Mouse (Mus musculus) midbrain, postnatal 0 days (tissue): ENCODE data around the gene Thsd4. TPM values are rescaled to one million over a fixed set of nuclear protein-coding genes. Genes with fewer than 3 reads are reported as not detected.

Experiments
- ATAC-seq: fragments of 200-750 bp; cut with Nextera tagmentation; 2 replicates; pipeline ENCODE4 v1.8.0; 2017; ENCODE audit warnings: moderate number of reproducible peaks, mild to moderate bottlenecking, moderate TSS enrichment, moderate library complexity; ENCODE audit not compliant: low FRiP score
- DNase-seq: peaks from one replicate; pipeline ENCODE4 v3.0.0-alpha.2; 2015; ENCODE audit warnings: low spot score
- H3K27ac ChIP-seq: fragments of 300-500 bp; sonication (generic); 2 replicates; pipeline ENCODE4 v1.5.1; 2014; ENCODE audit warnings: low read depth, mild to moderate bottlenecking, low read length, mixed read lengths
- H3K27me3 ChIP-seq: fragments of 300-500 bp; sonication (generic); 2 replicates; pipeline ENCODE4 v1.6.1; 2014; ENCODE audit warnings: low read length, control low read depth, mixed read lengths; ENCODE audit not compliant: insufficient read depth
- H3K36me3 ChIP-seq: fragments of 300-500 bp; sonication (generic); 2 replicates; pipeline ENCODE4 v1.6.1; 2014; ENCODE audit warnings: low read length, control low read depth, mixed read lengths; ENCODE audit not compliant: insufficient read depth
- H3K4me1 ChIP-seq: fragments of 300-500 bp; sonication (generic); 2 replicates; pipeline ENCODE4 v1.6.1; 2014; ENCODE audit warnings: mild to moderate bottlenecking, control low read depth, antibody characterized with exemption, low read length, mixed read lengths; ENCODE audit not compliant: insufficient read depth
- H3K4me2 ChIP-seq: fragments of 300-500 bp; sonication (generic); 2 replicates; pipeline ENCODE4 v1.6.1; 2014; ENCODE audit warnings: low read depth, mild to moderate bottlenecking, low read length, mixed read lengths; ENCODE audit not compliant: poor library complexity, severe bottlenecking
- H3K4me3 ChIP-seq: fragments of 300-500 bp; sonication (generic); 2 replicates; pipeline ENCODE4 v1.5.1; 2014; ENCODE audit warnings: low read depth, mild to moderate bottlenecking, low read length, moderate library complexity
- H3K9ac ChIP-seq: fragments of 300-500 bp; sonication (generic); replicated peaks from 2 replicates; pipeline ENCODE4 v1.6.1; 2014; ENCODE audit warnings: mild to moderate bottlenecking, low read length, moderate library complexity, mixed read lengths; ENCODE audit not compliant: poor library complexity, severe bottlenecking
- H3K9me3 ChIP-seq: fragments of 300-500 bp; sonication (generic); 2 replicates; pipeline ENCODE4 v1.6.1; 2016; ENCODE audit warnings: low read length, control low read depth
- CTCF ChIP-seq: IDR thresholded peaks from 2 replicates; pipeline ENCODE4 v1.5.1; 2016; ENCODE audit warnings: antibody characterized with exemption, mild to moderate bottlenecking
- WGBS: fragments of 180-500 bp; shearing (Covaris S2); extraction: QIAGEN DNeasy Blood & Tissue Kit; methylation state at CpG from one replicate; pipeline ENCODE4 v1.1.7; 2014; 5-methylcytosine and 5-hydroxymethylcytosine counted together
- polyA plus RNA-seq: library from polyadenylated mRNA; unstranded; fragments of >200 nt; fragmentation: Nextera tagmentation; extraction: Ambion mirVana; gene quantifications from 2 replicates; pipeline ENCODE4 v1.2.1, GENCODE M21; 2015
- total RNA-seq: library from RNA; depleted of rRNA; stranded (reverse); fragments of >200 nt; gene quantifications from 2 replicates; pipeline ENCODE4 v1.2.3, GENCODE M21; 2014; rRNA removed

Thsd4 gene
- total RNA-seq (20.8 and 23.6 TPM in 2 replicates), polyA plus RNA-seq (3.6 and 4.8 TPM in 2 replicates)

GRCm38 (mm10) chr9:60521806-60522264, at the start of gene Thsd4:
Thsd4 (minus strand) TSS chr9:60522046.
- H3K4me3 ChIP-seq: peak within 1 kb of the TSS; percentile 45
- H3K27ac ChIP-seq: no peak within 1 kb of the TSS
- ATAC-seq (peak; percentile 23; the same call in 1 of the 2 replicates), DNase-seq (peak; percentile 47)
- under 1% methylated on average over 35 of the region's 51 CpGs for WGBS
- H3K27me3 ChIP-seq: 0 out of 2 replicates have a peak, but pooled peaks cover 12% of the 10 kb centered on the region
- H3K4me2 ChIP-seq: peak within 1 kb of the TSS; percentile 76
- H3K36me3 ChIP-seq: no peaks in the 10 kb centered on the region
- TF ChIP-seq CTCF: peak; percentile 70
- peaks cover 5% of the 10 kb centered on the region; the same call in 1 of the 2 replicates for H3K4me1 ChIP-seq
- H3K9me3 ChIP-seq: no peaks in the 10 kb centered on the region
- peak within 1 kb of the TSS; percentile 44; the same call in 1 of the 2 replicates for H3K9ac ChIP-seq

- Histone ChIP-seq H3K36me3 (no peaks in the 10 kb centered on the region; the same call in 1 of the 2 replicates), H3K9me3 (no peaks in the 10 kb centered on the region), H3K27me3 (no peaks in the 10 kb centered on the region), H3K27ac (peak overlapping the region; percentile 34; the same call in 1 of the 2 replicates), H3K9ac (no peak overlapping the region), H3K4me1 (no peaks in the 10 kb centered on the region), H3K4me2 (no peak overlapping the region), H3K4me3 (no peak overlapping the region)
- DNase-seq (no peak), ATAC-seq (no peak)
- TF ChIP-seq CTCF: no peak
- 41% methylated on average over 4 of the region's 4 CpGs for WGBS
Observed at GRCm38 (mm10) chr9:60571041-60571440, 49.2 kb upstream of the Thsd4 start.

- Histone ChIP-seq H3K36me3 (no peaks in the 10 kb centered on the region; the same call in 1 of the 2 replicates), H3K4me2 (no peak overlapping the region), H3K9ac (no peak overlapping the region), H3K4me3 (no peak overlapping the region), H3K9me3 (no peaks in the 10 kb centered on the region), H3K27me3 (no peaks in the 10 kb centered on the region), H3K4me1 (no peaks in the 10 kb centered on the region), H3K27ac (no peak overlapping the region)
- 59% methylated on average over 2 of the region's 2 CpGs for WGBS
- TF ChIP-seq CTCF: no peak
- ATAC-seq: no peak
- no peak for DNase-seq
Observed at GRCm38 (mm10) chr9:60569366-60569765, 47.5 kb upstream of the Thsd4 start.

GRCm38 (mm10) chr9:60563809-60564208, 42.0 kb upstream of the Thsd4 start:
- DNase-seq (no peak), ATAC-seq (no peak)
- 94% methylated on average over 7 of the region's 7 CpGs for WGBS
- Histone ChIP-seq H3K4me1 (peaks cover 8% of the 10 kb centered on the region), H3K4me2 (no peak overlapping the region), H3K27me3 (no peaks in the 10 kb centered on the region), H3K9me3 (no peaks in the 10 kb centered on the region), H3K9ac (no peak overlapping the region), H3K27ac (no peak overlapping the region), H3K36me3 (no peaks in the 10 kb centered on the region), H3K4me3 (no peak overlapping the region)
- TF ChIP-seq CTCF: no peak

- TF ChIP-seq CTCF: peak; percentile 55
Observed at GRCm38 (mm10) chr9:60562443-60563371, 40.9 kb upstream of the Thsd4 start.

More at GRCm38 (mm10) chr9:60562443-60563371, 40.9 kb upstream of the Thsd4 start:
- no peak overlapping the region for H3K27ac ChIP-seq
- ATAC-seq: no peak
- H3K9me3 ChIP-seq: no peaks in the 10 kb centered on the region
- no peak overlapping the region for H3K9ac ChIP-seq
- no peak overlapping the region for H3K4me2 ChIP-seq
- H3K4me1 ChIP-seq: peaks cover 8% of the 10 kb centered on the region
- WGBS: 69% methylated on average over 20 of the region's 20 CpGs
- H3K36me3 ChIP-seq: no peaks in the 10 kb centered on the region
- H3K27me3 ChIP-seq: no peaks in the 10 kb centered on the region
- H3K4me3 ChIP-seq: no peak overlapping the region
- DNase-seq: peak; percentile 16
